Mouse (Mus musculus) heart, postnatal 25 days (tissue): ENCODE measurements around the gene Ddx10. TPM values are rescaled to one million over a fixed set of nuclear protein-coding genes. Genes with fewer than 3 reads are reported as not detected.
"Not testable (repeated sequence)": the region's sequence is repeated elsewhere in the genome, so short reads cannot be mapped to it uniquely, and the experiment has no call there.

Experiments used
- DNase-seq: peaks from one replicate; pipeline ENCODE4 v3.0.0; 2022; ENCODE audit warnings: low spot score
- intact Hi-C: fragments of 180-260 bp; cut with DNase I; formaldehyde crosslinking; loops from one replicate; pipeline ENCODE4 v1.15.1; 2025
- total RNA-seq, 2 experiments: library from RNA; stranded (reverse); gene quantifications; 2 replicates each; pipeline ENCODE4 v1.2.3; 2021

The Ddx10 gene
- total RNA-seq, 2 experiments from 2014 or later, result 8.9 to 9.7 TPM

- no peak for DNase-seq
- intact Hi-C loops, result no loop called here
Measured at GRCm38 (mm10) chr9:53174590-53174989, 73.3 kb downstream of the Ddx10 start.

- intact Hi-C loops, result no loop called here
- no peak for DNase-seq
Measured at GRCm38 (mm10) chr9:53173258-53173657, 74.6 kb downstream of the Ddx10 start.

- intact Hi-C loops, result loop anchor here (5.0 to 10.0 kb wide), 3 partner anchors 182 to 849 kb away; no protein-coding TSS in a partner anchor
- no peak for DNase-seq
Measured at GRCm38 (mm10) chr9:53144266-53144665, 103.6 kb downstream of the Ddx10 start.

GRCm38 (mm10) chr9:53143508-53143907 lies 104.3 kb downstream of the Ddx10 start:
- intact Hi-C loops, result loop anchor here (5.0 to 10.0 kb wide), 3 partner anchors 181 to 849 kb away; no protein-coding TSS in a partner anchor
- no peak for DNase-seq

- DNase-seq, result not testable (repeated sequence)
- intact Hi-C loops, result loop anchor here (5.0 to 10.0 kb wide), 3 partner anchors 180 to 848 kb away; no protein-coding TSS in a partner anchor
Measured at GRCm38 (mm10) chr9:53142424-53142823, 105.4 kb downstream of the Ddx10 start.

- intact Hi-C loops, result loop anchor here (5.0 to 10.0 kb wide), 3 partner anchors 178 to 846 kb away; no protein-coding TSS in a partner anchor
- no peak for DNase-seq
Measured at GRCm38 (mm10) chr9:53140610-53141165, 107.2 kb downstream of the Ddx10 start.

- DNase-seq, result no peak
- intact Hi-C loops, result no loop called here
Measured at GRCm38 (mm10) chr9:53132826-53133225, 115.0 kb downstream of the Ddx10 start.

- no peak for DNase-seq
- intact Hi-C loops, result no loop called here
Measured at GRCm38 (mm10) chr9:53130460-53130859, 117.4 kb downstream of the Ddx10 start.

- intact Hi-C loops, result no loop called here
- DNase-seq, result no peak
Measured at GRCm38 (mm10) chr9:53101103-53101502, 146.8 kb downstream of the Ddx10 start.

GRCm38 (mm10) chr9:53095319-53096165 lies 152.3 kb downstream of the Ddx10 start:
- intact Hi-C loops, result no loop called here
- DNase-seq, result no peak

- intact Hi-C loops, result no loop called here
- DNase-seq, result peak; percentile 41
Measured at GRCm38 (mm10) chr9:53094536-53094935, 153.3 kb downstream of the Ddx10 start.

- DNase-seq, result no peak
- intact Hi-C loops, result no loop called here
Measured at GRCm38 (mm10) chr9:53077626-53078025, 170.2 kb downstream of the Ddx10 start.

GRCm38 (mm10) chr9:53075931-53076330 lies 171.9 kb downstream of the Ddx10 start:
- DNase-seq, result no peak
- intact Hi-C loops, result no loop called here

GRCm38 (mm10) chr9:53074443-53074842 lies 173.4 kb downstream of the Ddx10 start:
- no peak for DNase-seq
- intact Hi-C loops, result no loop called here

GRCm38 (mm10) chr9:53073576-53074112 lies 174.2 kb downstream of the Ddx10 start:
- intact Hi-C loops, result no loop called here
- DNase-seq, result no peak

GRCm38 (mm10) chr9:53072088-53072487 lies 175.8 kb downstream of the Ddx10 start:
- intact Hi-C loops, result no loop called here

GRCm38 (mm10) chr9:53070875-53071524 lies 176.9 kb downstream of the Ddx10 start:
- no peak for DNase-seq
- intact Hi-C loops, result no loop called here

More at GRCm38 (mm10) chr9:53072088-53072487, 175.8 kb downstream of the Ddx10 start:
- no peak for DNase-seq

GRCm38 (mm10) chr9:53068166-53068565 lies 179.7 kb downstream of the Ddx10 start:
- intact Hi-C loops, result loop anchor here (5.0 kb wide), 2 partner anchors 101 to 231 kb away; no protein-coding TSS in a partner anchor
- DNase-seq, result no peak

- intact Hi-C loops, result loop anchor here (5.0 kb wide), 2 partner anchors 99 to 229 kb away; no protein-coding TSS in a partner anchor
- no peak for DNase-seq
Measured at GRCm38 (mm10) chr9:53066428-53066827, 181.4 kb downstream of the Ddx10 start.

GRCm38 (mm10) chr9:53065028-53065427 lies 182.8 kb downstream of the Ddx10 start:
- no peak for DNase-seq
- intact Hi-C loops, result loop anchor here (5.0 kb wide), 2 partner anchors 98 to 228 kb away; no protein-coding TSS in a partner anchor
